Mouse (Mus musculus) midbrain, embryonic 11.5 days (tissue): ENCODE results near the gene Mmp11. TPM values are rescaled to one million over a fixed set of nuclear protein-coding genes. Genes with fewer than 3 reads are reported as not detected.

ENCODE experiments used
- ATAC-seq: fragments of 200-750 bp; cut with Nextera tagmentation; 2 replicates; pipeline ENCODE4 v1.8.0; 2017; ENCODE audit warnings: moderate TSS enrichment, moderate library complexity; ENCODE audit not compliant: low FRiP score
- DNase-seq: peaks from one replicate; pipeline ENCODE4 v3.0.0; 2015; ENCODE audit warnings: low spot score; ENCODE audit errors: missing footprints
- H3K27ac ChIP-seq: fragments of 300-500 bp; sonication (generic); 2 replicates; pipeline ENCODE4 v1.5.1; 2014; ENCODE audit warnings: low read depth, low read length
- H3K27me3 ChIP-seq: fragments of 300-500 bp; sonication (generic); 2 replicates; pipeline ENCODE4 v1.6.1; 2014; ENCODE audit warnings: mild to moderate bottlenecking, low read length, moderate library complexity, mixed read lengths; ENCODE audit not compliant: control insufficient read depth, insufficient read depth
- H3K36me3 ChIP-seq: fragments of 300-500 bp; sonication (generic); 2 replicates; pipeline ENCODE4 v1.6.1; 2014; ENCODE audit warnings: mild to moderate bottlenecking, low read length, moderate library complexity, mixed read lengths; ENCODE audit not compliant: control insufficient read depth, insufficient read depth
- H3K4me1 ChIP-seq: fragments of 300-500 bp; sonication (generic); 2 replicates; pipeline ENCODE4 v1.6.1; 2014; ENCODE audit warnings: low read length; ENCODE audit not compliant: control insufficient read depth, insufficient read depth
- H3K4me2 ChIP-seq: fragments of 300-500 bp; sonication (generic); 2 replicates; pipeline ENCODE4 v1.6.1; 2014; ENCODE audit warnings: mild to moderate bottlenecking, moderate library complexity
- H3K4me3 ChIP-seq: fragments of 300-500 bp; sonication (generic); 2 replicates; pipeline ENCODE4 v1.5.1; 2014; ENCODE audit warnings: low read depth, low read length
- H3K9ac ChIP-seq: fragments of 300-500 bp; sonication (generic); 2 replicates; pipeline ENCODE4 v1.6.1; 2014; ENCODE audit warnings: low read length
- H3K9me3 ChIP-seq: fragments of 300-500 bp; sonication (generic); 2 replicates; pipeline ENCODE4 v1.6.1; 2016; ENCODE audit warnings: low read length; ENCODE audit not compliant: control insufficient read depth
- WGBS: fragments of 180-500 bp; shearing (Covaris S2); extraction: QIAGEN DNeasy Blood & Tissue Kit; methylation state at CpG from one replicate; pipeline ENCODE4 v1.1.7; 2014; 5-methylcytosine and 5-hydroxymethylcytosine counted together
- polyA plus RNA-seq: library from polyadenylated mRNA; unstranded; fragments of >200 nt; fragmentation: Nextera tagmentation; extraction: Ambion mirVana; gene quantifications from 2 replicates; pipeline ENCODE4 v1.2.1, GENCODE M21; 2014

The Mmp11 gene
- polyA plus RNA-seq, 1 experiment from 2014 or later, result 34.6 TPM

DNA sequence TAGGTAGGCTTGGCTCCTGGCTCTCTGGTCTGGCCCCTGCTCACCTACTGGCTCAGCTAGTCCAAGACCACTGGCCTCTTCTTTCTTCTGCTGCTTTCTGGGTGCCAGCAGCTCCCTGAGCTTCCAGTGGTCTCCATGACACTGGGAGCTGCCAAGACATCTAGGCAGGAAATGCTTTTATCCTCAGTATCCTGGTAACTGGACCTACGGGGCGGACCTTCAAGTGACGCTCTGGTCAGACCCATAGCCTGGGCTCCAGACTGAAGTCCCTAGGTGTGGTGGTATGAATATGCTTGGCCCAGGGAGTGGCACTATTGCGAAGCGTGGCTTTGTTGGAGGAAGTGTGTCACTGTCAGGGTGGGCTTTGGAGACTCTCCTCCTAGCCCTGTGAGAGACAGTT, 4.2 kb upstream of the Mmp11 start, which contains the start of gene Gm867:
Gm867 (minus strand) TSS at position 153 of the 400 bp plus-strand sequence.
- H3K27ac ChIP-seq, result no peak within 1 kb of the TSS
- H3K4me2 ChIP-seq, result no peak within 1 kb of the TSS
- 80% methylated on average over 5 of the region's 5 CpGs for WGBS
- no peak within 1 kb of the TSS for H3K4me3 ChIP-seq
- peaks cover 16% of the 10 kb centered on the region for H3K27me3 ChIP-seq
- peaks cover 6% of the 10 kb centered on the region; the same call in 1 of the 2 replicates for H3K4me1 ChIP-seq
- H3K36me3 ChIP-seq, result no peaks in the 10 kb centered on the region
- no peak within 1 kb of the TSS for H3K9ac ChIP-seq
- peak; percentile 26 for DNase-seq
- no peak for ATAC-seq
- H3K9me3 ChIP-seq, result no peaks in the 10 kb centered on the region

DNA sequence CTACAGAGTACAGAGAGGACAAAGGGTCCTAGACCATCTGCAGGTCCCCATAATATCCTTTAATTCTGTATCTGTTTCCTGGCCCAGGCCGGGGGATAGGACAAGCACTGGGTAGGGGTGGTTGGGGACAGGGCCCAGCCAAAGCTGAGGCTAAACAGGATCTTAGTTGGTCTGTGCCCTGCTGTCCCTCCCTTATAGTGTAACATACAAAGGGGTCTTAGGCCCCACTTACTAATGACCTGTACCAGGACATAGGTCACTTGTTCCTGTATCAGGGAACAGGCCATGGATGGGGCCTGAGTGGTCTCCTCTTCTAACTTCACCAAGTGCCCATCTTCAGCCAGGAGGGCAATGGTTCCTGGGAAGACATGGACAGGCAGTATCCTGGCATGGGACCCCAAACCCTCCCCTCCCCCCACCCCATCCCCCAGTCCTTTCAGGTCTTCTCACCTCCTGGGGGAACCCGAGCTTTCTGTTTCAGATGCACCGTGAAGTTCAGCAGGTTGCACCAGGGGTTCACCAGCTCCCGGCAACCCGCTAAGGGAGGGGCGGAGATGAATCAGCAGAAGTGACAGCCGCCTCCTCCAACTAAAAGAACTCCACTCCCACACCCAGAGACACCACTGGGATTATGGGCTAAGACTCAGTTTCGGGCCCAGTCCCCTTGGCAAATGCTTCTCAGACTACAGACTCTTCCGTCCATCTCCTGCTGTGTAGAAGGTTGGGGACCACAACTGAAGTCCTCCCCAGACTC, 3.4 kb upstream of the Mmp11 start:
- no peaks in the 10 kb centered on the region for H3K36me3 ChIP-seq

DNA sequence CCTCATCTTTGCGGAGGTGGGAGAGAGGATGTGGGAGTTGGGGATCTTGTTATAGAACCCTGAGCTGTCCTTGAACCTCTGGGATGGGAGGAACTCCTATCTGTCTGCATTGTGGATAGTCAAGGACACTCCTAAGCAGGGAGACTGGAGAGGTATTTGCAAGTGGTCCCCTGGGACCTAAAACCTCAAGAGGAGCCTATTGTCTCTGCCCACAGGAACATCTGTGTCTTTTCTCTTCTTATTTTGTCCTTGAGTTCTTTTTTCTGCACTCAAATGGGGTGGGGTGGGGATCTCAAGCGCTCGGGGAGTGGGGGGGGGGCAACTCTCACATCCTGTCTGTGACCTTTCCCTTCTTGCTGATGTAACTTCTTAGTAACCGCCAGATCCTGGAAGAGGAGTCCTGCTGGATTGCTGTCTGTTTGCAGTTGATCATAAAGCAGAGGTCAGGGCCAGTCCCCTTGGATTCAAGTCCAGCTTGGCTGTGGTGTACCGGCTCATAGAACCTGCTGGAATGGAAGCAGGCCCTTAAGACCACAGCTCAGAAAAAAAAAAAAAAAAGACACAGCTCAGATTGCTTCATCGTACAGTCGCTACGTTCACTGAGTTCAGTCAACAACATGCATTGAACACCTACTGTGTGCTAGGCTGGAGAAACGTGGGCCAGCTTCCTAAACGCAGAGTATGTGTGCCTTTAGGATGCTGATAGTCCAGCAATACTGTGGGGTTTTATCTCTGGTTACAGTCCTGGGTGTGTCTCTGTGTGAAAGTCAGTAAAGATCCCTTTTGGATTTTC, 1.8 kb upstream of the Mmp11 start:
- Histone ChIP-seq H3K27me3 (peaks cover 28% of the 10 kb centered on the region), H3K9me3 (no peaks in the 10 kb centered on the region), H3K4me3 (no peak overlapping the region), H3K27ac (no peak overlapping the region), H3K4me1 (peaks cover 11% of the 10 kb centered on the region), H3K36me3 (no peaks in the 10 kb centered on the region), H3K4me2 (no peak overlapping the region), H3K9ac (0 out of 2 replicates have a peak overlapping the region, but pooled peaks have one; percentile 4)
- DNase-seq (peak; percentile 68), ATAC-seq (no peak)
- WGBS, result 49% methylated on average over 10 of the region's 10 CpGs

More for the DNA sequence above, 3.4 kb upstream of the Mmp11 start:
- 44% methylated on average over 9 of the region's 9 CpGs for WGBS
- DNase-seq (peak; percentile 80), ATAC-seq (no peak)
- peaks cover 25% of the 10 kb centered on the region for H3K27me3 ChIP-seq
- H3K9ac ChIP-seq, result no peak overlapping the region
- no peak overlapping the region for H3K4me3 ChIP-seq
- no peaks in the 10 kb centered on the region for H3K9me3 ChIP-seq
- peaks cover 10% of the 10 kb centered on the region for H3K4me1 ChIP-seq
- H3K27ac ChIP-seq, result no peak overlapping the region
- no peak overlapping the region for H3K4me2 ChIP-seq

DNA sequence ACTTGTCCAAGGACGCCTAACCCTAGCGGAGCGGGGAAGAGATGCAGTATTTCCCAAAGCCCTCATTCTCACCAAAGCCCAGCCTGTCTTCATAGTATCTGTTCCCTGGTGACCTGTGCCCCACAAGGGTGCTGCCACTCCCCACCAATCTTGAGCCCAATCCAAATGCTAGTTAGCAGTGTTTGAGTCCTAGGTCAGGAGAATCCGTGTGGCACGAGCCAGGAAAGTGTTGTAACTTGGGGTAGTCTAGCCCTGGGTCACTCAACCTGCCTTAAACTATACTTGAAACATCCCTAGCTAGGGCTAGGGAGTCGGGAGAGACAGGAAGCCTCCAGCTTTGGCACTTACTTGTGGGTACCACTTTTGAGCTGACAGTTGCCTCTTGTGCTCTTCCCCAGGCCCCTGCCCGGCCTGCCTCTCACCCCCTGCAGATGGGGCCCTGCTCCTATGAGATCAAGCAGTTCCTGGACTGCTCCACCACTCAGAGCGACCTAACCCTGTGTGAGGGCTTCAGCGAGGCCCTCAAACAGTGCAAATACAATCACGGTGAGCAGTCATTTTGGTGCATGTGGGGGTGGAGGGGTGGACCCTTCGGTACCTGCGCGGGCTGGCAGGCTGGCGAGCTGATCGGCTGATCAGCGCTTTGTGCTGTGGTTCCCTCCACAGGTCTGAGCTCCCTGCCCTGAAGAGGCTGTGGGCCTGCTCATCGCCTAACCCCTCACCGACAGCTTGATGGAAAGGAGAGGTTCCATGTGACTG, 792 bp upstream of the Mmp11 start:
- no peaks in the 10 kb centered on the region for H3K36me3 ChIP-seq
- 29% methylated on average over 18 of the region's 18 CpGs for WGBS
- peak; percentile 88 for DNase-seq
- H3K4me1 ChIP-seq, result peaks cover 18% of the 10 kb centered on the region
- no peaks in the 10 kb centered on the region for H3K9me3 ChIP-seq
- H3K27ac ChIP-seq, result no peak overlapping the region
- no peak overlapping the region for H3K9ac ChIP-seq
- no peak overlapping the region for H3K4me3 ChIP-seq
- no peak overlapping the region for H3K4me2 ChIP-seq
- no peak for ATAC-seq
- peaks cover 30% of the 10 kb centered on the region for H3K27me3 ChIP-seq

DNA sequence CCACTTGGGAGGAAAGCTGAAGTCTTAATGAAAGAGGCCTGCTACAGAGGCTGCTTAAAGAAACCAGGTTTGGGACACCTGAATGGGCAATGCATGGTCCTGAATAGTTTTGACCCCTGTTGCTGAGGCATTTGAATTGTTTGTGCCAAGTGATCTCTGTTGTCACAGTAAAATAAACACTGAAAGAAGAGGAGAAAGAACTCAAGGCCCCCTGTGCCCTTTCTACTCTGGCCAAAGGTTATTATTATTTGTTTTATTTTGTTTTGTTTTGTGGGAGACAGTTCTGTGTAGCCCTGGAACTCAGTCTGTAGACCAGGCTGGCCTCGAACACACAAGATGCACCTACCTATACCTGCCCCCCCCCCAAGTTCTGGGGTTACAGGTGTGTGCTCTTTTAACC, 1.3 kb downstream of the Mmp11 start:
- Histone ChIP-seq H3K4me1 (peaks cover 28% of the 10 kb centered on the region), H3K9ac (no peak overlapping the region), H3K27me3 (peaks cover 48% of the 10 kb centered on the region), H3K36me3 (no peaks in the 10 kb centered on the region), H3K4me2 (peak overlapping the region; percentile 90), H3K4me3 (peak overlapping the region; percentile 48; the same call in 1 of the 2 replicates), H3K9me3 (no peaks in the 10 kb centered on the region), H3K27ac (no peak overlapping the region)
- WGBS, result 88% methylated on average over 1 of the region's 1 CpGs
- ATAC-seq (no peak), DNase-seq (no peak)

DNA sequence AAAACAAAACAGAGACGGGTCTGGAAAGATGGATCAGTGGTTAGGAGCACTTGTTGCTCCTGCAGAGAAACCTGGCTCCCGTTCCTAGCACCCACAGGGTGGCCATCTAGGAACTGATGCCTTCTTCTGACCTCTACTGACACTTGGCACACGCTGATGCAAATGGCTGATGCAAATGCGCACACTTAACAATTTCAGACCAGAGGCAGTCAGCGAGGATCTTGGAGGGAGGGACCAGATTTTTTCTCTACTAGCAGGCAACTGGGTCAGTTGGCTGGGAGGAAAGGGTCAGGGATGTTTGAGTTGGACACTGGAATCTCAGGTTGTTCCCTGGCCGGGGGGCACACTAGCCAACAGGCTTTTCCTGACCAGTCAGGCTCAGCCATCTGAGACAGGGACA, 3.4 kb downstream of the Mmp11 start, which contains the start of gene Chchd10:
Chchd10 (plus strand) TSS at position 240 of the 400 bp plus-strand sequence.
- Histone ChIP-seq H3K4me1 (peaks cover 28% of the 10 kb centered on the region), H3K36me3 (no peaks in the 10 kb centered on the region), H3K27me3 (peaks cover 48% of the 10 kb centered on the region), H3K27ac (no peak within 1 kb of the TSS; the same call in 1 of the 2 replicates), H3K9me3 (no peaks in the 10 kb centered on the region), H3K4me3 (peak within 1 kb of the TSS; percentile 54), H3K4me2 (peak within 1 kb of the TSS; percentile 95), H3K9ac (peak within 1 kb of the TSS; percentile 86)
- WGBS, result 26% methylated on average over 6 of the region's 6 CpGs
- ATAC-seq (no peak), DNase-seq (no peak)

DNA sequence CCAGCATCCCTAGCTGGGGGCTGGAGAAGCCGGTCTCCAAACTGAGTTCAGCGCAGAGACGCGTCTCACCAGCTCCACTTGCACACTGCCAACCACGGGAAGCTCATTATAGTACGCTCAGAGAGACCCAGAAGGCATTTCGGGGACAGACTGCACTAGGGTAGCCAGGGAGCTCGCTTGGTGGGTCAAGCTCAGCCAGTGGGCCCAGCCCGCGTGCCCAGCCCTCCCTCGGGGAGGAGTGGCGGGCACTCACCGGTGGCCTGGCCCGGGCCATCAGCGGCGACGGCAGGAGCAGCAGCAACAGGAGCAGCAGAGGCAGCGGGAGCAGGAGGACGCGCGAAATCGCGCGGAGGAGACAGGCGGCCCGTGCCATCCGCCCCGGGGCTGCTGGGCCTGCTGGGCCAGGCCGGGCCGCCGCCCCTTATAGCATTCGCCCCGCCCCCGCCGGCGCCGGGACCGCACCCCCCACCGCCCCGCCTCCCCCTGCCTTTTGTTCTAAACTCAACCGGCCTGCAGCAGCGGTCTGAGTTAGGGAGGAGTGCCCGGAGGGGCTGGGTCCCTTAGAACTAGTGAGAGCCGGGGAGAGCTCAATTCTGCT, 4.1 kb downstream of the Mmp11 start:
- Histone ChIP-seq H3K4me1 (peaks cover 28% of the 10 kb centered on the region), H3K27me3 (peaks cover 48% of the 10 kb centered on the region), H3K4me2 (peak overlapping the region; percentile 95), H3K36me3 (no peaks in the 10 kb centered on the region), H3K4me3 (peak overlapping the region; percentile 54), H3K9me3 (no peaks in the 10 kb centered on the region), H3K9ac (peak overlapping the region; percentile 86), H3K27ac (no peak overlapping the region; the same call in 1 of the 2 replicates)
- 1% methylated on average over 41 of the region's 44 CpGs for WGBS
- peak; percentile 94 for DNase-seq
- peak; percentile 80 for ATAC-seq

DNA sequence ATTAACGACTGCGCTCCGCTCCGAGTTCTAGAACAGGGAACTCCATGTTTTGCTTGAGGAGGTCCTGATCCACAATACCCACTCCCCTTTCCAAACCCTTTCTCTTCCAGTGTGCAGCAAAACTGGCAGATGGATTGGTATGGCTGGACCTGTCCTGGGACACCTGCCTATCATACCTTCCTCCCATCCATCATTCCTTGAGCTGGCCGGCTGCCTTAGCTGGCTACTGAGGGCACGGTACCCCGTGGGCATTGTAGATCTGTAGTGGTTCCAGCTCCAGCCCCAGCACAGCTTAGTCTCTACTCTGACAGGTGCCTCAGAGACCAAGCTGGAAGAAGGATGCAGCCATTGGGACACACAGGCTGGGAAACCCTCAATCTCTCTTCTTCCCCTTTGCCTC, 5.0 kb downstream of the Mmp11 start:
- H3K4me2 ChIP-seq, result peak overlapping the region; percentile 95
- H3K4me3 ChIP-seq, result no peak overlapping the region
- H3K27ac ChIP-seq, result no peak overlapping the region
- H3K27me3 ChIP-seq, result peaks cover 39% of the 10 kb centered on the region
- ATAC-seq (no peak), DNase-seq (no peak)
- H3K9me3 ChIP-seq, result no peaks in the 10 kb centered on the region
- H3K4me1 ChIP-seq, result peaks cover 28% of the 10 kb centered on the region
- no peaks in the 10 kb centered on the region for H3K36me3 ChIP-seq
- peak overlapping the region; percentile 3; the same call in 1 of the 2 replicates for H3K9ac ChIP-seq
- 22% methylated on average over 7 of the region's 7 CpGs for WGBS
